Mouse (Mus musculus) NIH3T3 (cell line): ENCODE measurements around the gene Catsperg1.

ENCODE experiments used
- DNase-seq: peaks from one replicate; pipeline ENCODE4 v3.0.0-alpha.2; 2012; ENCODE audit warnings: low read depth

The Catsperg1 gene

GRCm38 (mm10) chr7:29134693-29135386 lies 79.0 kb downstream of the Catsperg1 start, which contains the start of gene Rasgrp4:
Gene Rasgrp4 (plus strand): TSS chr7:29134851.
- DNase-seq, result no peak

- no peak for DNase-seq
These were observed 79.6 kb downstream of the Catsperg1 start for GRCm38 (mm10) chr7:29134230-29134629.
